Mouse (Mus musculus) retina, embryonic 14.5 days (tissue): Measurements from ENCODE around the gene Ifnk.
A peak's percentile ranks its signal among the peaks of the same experiment; 100 is the strongest.

ENCODE experiments used
- DNase-seq: peaks from one replicate; pipeline ENCODE4 v3.0.0-alpha.2; 2015; ENCODE audit warnings: low spot score

Ifnk gene

GRCm38 (mm10) chr4:35140317-35140716, 11.5 kb upstream of the Ifnk start:
- no peak for DNase-seq

GRCm38 (mm10) chr4:35143472-35144102, 8.3 kb upstream of the Ifnk start:
- DNase-seq = no peak

GRCm38 (mm10) chr4:35145726-35146125, 6.1 kb upstream of the Ifnk start:
- DNase-seq = no peak

DNA sequence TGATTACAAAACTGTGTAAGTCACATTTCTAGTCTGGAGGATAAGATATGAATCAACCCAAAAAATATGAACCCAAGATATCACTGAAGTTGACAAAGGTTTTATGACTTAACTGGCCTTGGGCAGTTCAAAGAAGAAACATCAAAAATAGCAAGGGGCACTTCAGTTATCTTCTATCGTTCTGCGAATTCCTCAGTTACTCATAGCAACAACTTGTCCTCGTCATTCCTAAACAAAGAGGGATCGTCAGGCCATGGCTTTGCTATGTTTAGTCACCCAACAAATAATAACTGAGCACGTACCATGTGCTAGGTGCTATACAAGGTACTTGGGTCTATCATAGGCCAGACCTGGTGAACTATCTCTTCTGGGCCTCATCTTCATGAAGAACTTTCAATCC, 5.3 kb upstream of the Ifnk start:
- no peak for DNase-seq

DNA sequence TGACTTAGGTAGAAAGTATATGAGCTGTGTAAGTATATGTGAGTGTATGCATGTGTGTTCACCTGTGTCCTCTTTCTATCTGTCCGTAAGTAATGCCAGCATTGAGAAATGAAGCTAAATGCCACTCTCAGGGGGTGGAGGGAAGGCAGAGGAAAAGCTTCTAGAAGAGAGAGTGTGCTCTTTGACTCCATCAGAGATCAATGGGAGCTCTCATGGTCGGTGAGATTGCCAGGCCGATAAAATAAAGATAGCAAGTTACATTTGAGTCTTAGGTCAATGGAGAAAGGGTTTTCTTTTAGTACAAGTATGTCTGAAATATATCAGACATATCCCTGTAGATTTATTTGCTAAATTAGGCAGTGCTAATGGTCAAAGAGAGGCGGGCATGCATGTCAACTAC, 3.5 kb upstream of the Ifnk start:
- no peak for DNase-seq

GRCm38 (mm10) chr4:35150706-35151105, 1.1 kb upstream of the Ifnk start:
- no peak for DNase-seq

- no peak for DNase-seq
These were observed 2.2 kb downstream of the Ifnk start for GRCm38 (mm10) chr4:35154051-35154450.

GRCm38 (mm10) chr4:35155132-35155922, 3.5 kb downstream of the Ifnk start:
- DNase-seq = peak; percentile 47

GRCm38 (mm10) chr4:35156149-35156611, 4.3 kb downstream of the Ifnk start:
- peak; percentile 70 for DNase-seq

DNA sequence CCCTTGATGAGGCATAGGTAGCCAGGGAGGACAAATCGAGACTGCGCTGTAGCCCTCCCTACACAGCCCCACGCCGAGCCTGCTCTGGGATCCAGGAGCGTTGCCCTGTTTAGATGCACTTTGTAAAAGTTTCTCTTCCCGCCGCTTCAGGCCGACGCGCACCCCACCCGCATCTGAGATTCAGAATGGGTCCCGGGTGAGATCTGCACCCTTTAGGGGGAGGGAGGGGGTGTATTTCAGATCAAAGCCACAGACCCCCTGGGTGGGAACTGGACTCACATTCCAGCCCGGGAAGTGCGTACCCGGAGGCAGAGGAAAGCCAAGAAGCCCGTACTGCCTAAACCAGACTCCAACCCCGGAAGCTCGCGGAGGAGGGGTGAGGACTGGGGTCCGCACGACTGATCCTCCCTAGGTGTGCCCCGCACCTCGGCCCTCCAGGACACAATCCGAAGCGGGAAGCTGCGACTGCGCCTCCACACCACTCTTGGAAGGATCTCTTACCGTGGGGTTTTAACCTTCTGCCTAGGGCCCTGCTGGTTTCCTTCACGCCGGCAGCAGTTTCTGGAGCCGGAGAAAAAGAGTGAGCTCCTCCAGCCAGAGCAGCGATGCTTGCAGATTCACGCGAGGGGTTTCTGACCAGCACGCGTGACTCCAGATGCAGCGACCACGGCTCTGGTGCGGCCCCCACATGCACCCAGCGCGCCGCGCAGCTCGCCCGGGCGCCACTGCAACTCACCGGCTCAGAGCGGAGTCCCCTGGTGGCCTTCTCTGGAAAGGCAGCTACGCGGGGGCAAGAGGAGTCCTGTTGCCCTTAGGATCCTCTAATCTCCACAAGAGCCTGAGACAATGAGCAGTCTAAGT, 5.1 kb downstream of the Ifnk start, which contains the start of gene Mob3b:
Mob3b (minus strand) TSS at position 734 of the 861 bp plus-strand sequence.
- DNase-seq = peak; percentile 90

- DNase-seq = no peak
These were observed 6.0 kb downstream of the Ifnk start for GRCm38 (mm10) chr4:35157815-35158214.

- no peak for DNase-seq
These were observed 13.4 kb downstream of the Ifnk start for GRCm38 (mm10) chr4:35165275-35165674.

- no peak for DNase-seq
These were observed 14.1 kb downstream of the Ifnk start for GRCm38 (mm10) chr4:35165947-35166346.

GRCm38 (mm10) chr4:35167855-35168254, 16.0 kb downstream of the Ifnk start:
- DNase-seq = no peak

DNA sequence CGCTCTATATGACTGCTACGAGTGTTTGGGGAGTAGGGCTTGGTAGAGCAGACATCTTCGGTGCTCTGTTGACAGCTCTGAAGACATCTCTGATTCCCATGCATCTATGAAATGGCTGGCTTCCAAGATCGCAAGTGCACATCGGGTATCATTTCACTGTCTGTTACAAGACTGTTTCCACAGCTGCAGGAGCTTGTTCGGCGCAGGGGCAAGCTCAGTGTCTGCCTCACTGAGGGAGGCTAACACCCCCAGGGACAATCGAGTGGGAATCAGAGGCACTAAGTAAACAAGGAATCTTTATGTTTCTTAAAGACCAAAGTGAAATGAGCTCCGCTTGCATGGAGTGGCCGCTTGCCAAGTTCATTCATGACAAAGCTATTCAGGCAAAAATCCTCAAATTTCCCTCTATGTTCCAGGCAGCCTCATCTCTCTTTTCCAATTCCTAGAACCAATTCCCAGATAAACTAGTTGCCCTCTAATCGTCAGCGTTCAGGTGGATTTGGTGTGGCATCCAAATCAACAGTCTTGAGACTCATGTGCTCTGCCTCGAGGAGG, 17.8 kb downstream of the Ifnk start:
- no peak for DNase-seq

GRCm38 (mm10) chr4:35172471-35172870, 20.6 kb downstream of the Ifnk start:
- no peak for DNase-seq

DNA sequence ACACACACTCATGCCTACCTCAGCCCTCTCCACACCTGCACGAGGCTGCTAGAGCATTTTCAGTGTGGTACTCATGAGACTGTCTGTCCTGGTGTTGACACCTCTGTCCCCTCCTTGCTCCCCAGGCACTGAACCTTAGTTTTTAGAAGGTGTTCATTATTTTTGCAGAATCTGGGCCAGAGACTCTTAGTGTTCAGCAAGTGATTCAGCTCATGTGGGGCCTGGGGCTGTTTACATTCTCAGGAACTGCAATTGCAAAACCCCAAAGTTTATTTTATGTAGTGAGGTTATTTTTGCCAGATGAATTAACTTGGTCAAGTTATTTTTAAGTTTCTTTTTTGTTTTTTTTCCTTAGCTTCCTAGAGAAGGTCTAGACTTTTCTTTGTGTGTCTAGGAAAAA, 21.7 kb downstream of the Ifnk start:
- DNase-seq = no peak

DNA sequence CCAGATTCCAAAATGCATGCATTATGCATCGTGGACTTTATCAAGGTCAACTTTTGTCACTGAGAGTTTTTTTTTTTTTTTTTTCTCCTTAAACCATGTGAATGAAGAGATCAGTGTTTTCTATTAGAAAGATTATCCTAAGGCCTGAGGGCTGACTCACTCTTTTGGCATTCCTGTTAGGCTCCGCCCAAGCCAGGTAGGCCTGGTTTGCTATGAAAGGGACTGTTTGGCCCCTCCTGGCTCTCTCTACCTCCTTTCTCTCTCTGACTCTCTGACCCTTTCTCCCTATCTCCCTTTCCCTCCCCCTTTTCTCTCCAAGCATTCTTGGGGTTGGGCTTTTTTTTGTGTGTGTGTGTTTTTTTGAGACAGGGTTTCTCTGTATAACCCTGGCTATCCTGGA, 23.7 kb downstream of the Ifnk start:
- no peak for DNase-seq

GRCm38 (mm10) chr4:35177926-35178645, 26.2 kb downstream of the Ifnk start:
- peak; percentile 57 for DNase-seq

DNA sequence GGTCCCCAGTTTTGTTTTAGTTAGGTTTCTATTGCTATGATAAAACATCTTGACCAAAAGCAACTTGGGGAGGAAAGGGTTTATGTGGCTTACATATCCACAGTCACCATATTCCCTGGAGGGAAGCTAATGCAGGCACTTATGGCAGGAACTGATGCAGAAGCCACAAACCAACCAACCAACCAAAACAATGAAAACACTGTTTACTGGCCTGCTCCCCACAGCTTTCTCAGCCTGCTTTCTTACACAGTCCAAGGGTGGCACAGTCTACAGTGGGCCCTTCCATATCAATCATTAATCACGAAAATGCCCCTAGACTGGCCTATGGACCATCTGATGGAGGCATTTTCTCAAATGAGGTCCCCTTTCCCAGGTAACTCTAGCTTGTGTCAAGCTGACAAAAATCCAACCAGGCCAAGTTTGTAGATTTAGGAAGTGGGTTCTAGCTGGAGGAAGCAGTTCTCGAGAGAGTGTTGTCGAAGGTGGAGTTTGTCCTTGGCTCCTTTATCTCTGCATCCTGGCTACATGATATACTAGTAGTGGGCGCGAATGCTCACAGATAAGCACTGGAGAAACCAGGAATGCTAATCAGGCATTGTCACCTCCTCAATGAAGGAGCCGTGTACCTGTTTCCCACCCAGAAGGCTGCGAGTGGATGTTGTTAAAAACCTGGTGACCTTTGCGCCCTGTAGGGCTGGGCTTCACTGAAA, 35.9 kb downstream of the Ifnk start:
- DNase-seq = no peak

- no peak for DNase-seq
These were observed 37.9 kb downstream of the Ifnk start for GRCm38 (mm10) chr4:35189794-35190193.
